Mouse (Mus musculus) liver, postnatal 0 days (tissue): Measurements from ENCODE around the gene D16Ertd472e.

Experiments
- CTCF ChIP-seq: sonication (generic); IDR thresholded peaks from 2 replicates; pipeline ENCODE4 v1.5.1; 2016; ENCODE audit warnings: antibody characterized with exemption, low read depth
- EP300 ChIP-seq: IDR thresholded peaks from 2 replicates; pipeline ENCODE4 v1.6.1; 2016; ENCODE audit warnings: antibody characterized with exemption, low read depth, mild to moderate bottlenecking

GRCm38 (mm10) chr16:78573016-78573415, 3.5 kb downstream of the D16Ertd472e start:
- TF ChIP-seq CTCF, result no peak
- no peak for TF ChIP-seq EP300
